Mouse (Mus musculus): ENCODE results near the gene Ninj2. TPM values are rescaled to one million over a fixed set of nuclear protein-coding genes. Genes with fewer than 3 reads are reported as not detected.

Gene Ninj2
- polyA plus RNA-seq, 1 experiment from 2014 or later = not detected

GRCm38 (mm10) chr6:120193174-120193573 is 100.0 kb downstream of the Ninj2 start:
- Histone ChIP-seq H3K27me3 (0 out of 2 replicates have a peak, but pooled peaks cover 3% of the 10 kb centered on the region), H3K36me3 (no peaks in the 10 kb centered on the region), H3K4me1 (peaks cover 11% of the 10 kb centered on the region), H3K9ac (no peak overlapping the region), H3K27ac (no peak overlapping the region), H3K4me2 (replicated peaks) (no peak overlapping the region), H3K9me3 (no peaks in the 10 kb centered on the region), H3K4me3 (no peak overlapping the region)
- ATAC-seq (ENCODE audit: insufficient number of reproducible peaks, insufficient read depth, low FRiP score, low TSS enrichment) = no peak
- 24% methylated on average over 5 of the region's 5 CpGs for WGBS

- 69% methylated on average over 1 of the region's 1 CpGs for WGBS
- no peak for ATAC-seq (ENCODE audit: insufficient number of reproducible peaks, insufficient read depth, low FRiP score, low TSS enrichment)
- H3K4me2 ChIP-seq (replicated peaks) = no peak overlapping the region
- H3K9me3 ChIP-seq = no peaks in the 10 kb centered on the region
- 0 out of 2 replicates have a peak, but pooled peaks cover 5% of the 10 kb centered on the region for H3K4me1 ChIP-seq
- H3K9ac ChIP-seq = no peak overlapping the region
- no peak overlapping the region for H3K27ac ChIP-seq
- H3K27me3 ChIP-seq = no peaks in the 10 kb centered on the region
- H3K36me3 ChIP-seq = no peaks in the 10 kb centered on the region
- H3K4me3 ChIP-seq = no peak overlapping the region
These were observed 100.6 kb downstream of the Ninj2 start for GRCm38 (mm10) chr6:120193793-120194192.

GRCm38 (mm10) chr6:120194305-120194704 is 101.2 kb downstream of the Ninj2 start:
- ATAC-seq (ENCODE audit: insufficient number of reproducible peaks, insufficient read depth, low FRiP score, low TSS enrichment) = no peak
- Histone ChIP-seq H3K9ac (no peak overlapping the region), H3K27ac (no peak overlapping the region), H3K27me3 (no peaks in the 10 kb centered on the region), H3K4me2 (replicated peaks) (no peak overlapping the region), H3K36me3 (no peaks in the 10 kb centered on the region), H3K9me3 (no peaks in the 10 kb centered on the region), H3K4me3 (no peak overlapping the region), H3K4me1 (0 out of 2 replicates have a peak, but pooled peaks cover 4% of the 10 kb centered on the region)
- WGBS = 28% methylated on average over 10 of the region's 10 CpGs

GRCm38 (mm10) chr6:120194963-120195362 is 101.8 kb downstream of the Ninj2 start:
- H3K4me2 ChIP-seq (replicated peaks) = no peak overlapping the region
- no peak overlapping the region for H3K27ac ChIP-seq
- H3K4me1 ChIP-seq = 0 out of 2 replicates have a peak, but pooled peaks cover 4% of the 10 kb centered on the region
- no peaks in the 10 kb centered on the region for H3K27me3 ChIP-seq
- H3K4me3 ChIP-seq = no peak overlapping the region
- H3K9me3 ChIP-seq = no peaks in the 10 kb centered on the region
- ATAC-seq (ENCODE audit: insufficient number of reproducible peaks, insufficient read depth, low FRiP score, low TSS enrichment) = no peak
- H3K9ac ChIP-seq = no peak overlapping the region
- no peaks in the 10 kb centered on the region for H3K36me3 ChIP-seq
- 16% methylated on average over 7 of the region's 7 CpGs for WGBS

- ATAC-seq (ENCODE audit: insufficient number of reproducible peaks, insufficient read depth, low FRiP score, low TSS enrichment) = no peak
- no peaks in the 10 kb centered on the region for H3K36me3 ChIP-seq
- H3K4me1 ChIP-seq = 0 out of 2 replicates have a peak, but pooled peaks cover 4% of the 10 kb centered on the region
- WGBS = 37% methylated on average over 2 of the region's 2 CpGs
- no peak overlapping the region for H3K9ac ChIP-seq
- H3K9me3 ChIP-seq = no peaks in the 10 kb centered on the region
- H3K27ac ChIP-seq = no peak overlapping the region
- H3K4me3 ChIP-seq = no peak overlapping the region
- no peaks in the 10 kb centered on the region for H3K27me3 ChIP-seq
- no peak overlapping the region for H3K4me2 ChIP-seq (replicated peaks)
These were observed 103.7 kb downstream of the Ninj2 start for GRCm38 (mm10) chr6:120196837-120197236.

GRCm38 (mm10) chr6:120197964-120198363 is 104.8 kb downstream of the Ninj2 start:
- Histone ChIP-seq H3K4me2 (replicated peaks) (no peak overlapping the region), H3K9me3 (no peaks in the 10 kb centered on the region), H3K9ac (no peak overlapping the region), H3K4me1 (peaks cover 4% of the 10 kb centered on the region; the same call in 1 of the 2 replicates), H3K36me3 (no peaks in the 10 kb centered on the region), H3K27me3 (no peaks in the 10 kb centered on the region), H3K27ac (no peak overlapping the region), H3K4me3 (no peak overlapping the region)
- 32% methylated on average over 9 of the region's 9 CpGs for WGBS
- ATAC-seq (ENCODE audit: insufficient number of reproducible peaks, insufficient read depth, low FRiP score, low TSS enrichment) = 0 out of 2 replicates have a peak, but pooled peaks have one; percentile 19

GRCm38 (mm10) chr6:120199638-120200394 is 106.7 kb downstream of the Ninj2 start:
- WGBS = 24% methylated on average over 10 of the region's 10 CpGs
- H3K4me3 ChIP-seq = no peak overlapping the region
- ATAC-seq (ENCODE audit: insufficient number of reproducible peaks, insufficient read depth, low FRiP score, low TSS enrichment) = no peak
- H3K27ac ChIP-seq = no peak overlapping the region
- no peaks in the 10 kb centered on the region for H3K36me3 ChIP-seq
- H3K9ac ChIP-seq = no peak overlapping the region
- H3K27me3 ChIP-seq = no peaks in the 10 kb centered on the region
- no peaks in the 10 kb centered on the region for H3K9me3 ChIP-seq
- H3K4me2 ChIP-seq (replicated peaks) = no peak overlapping the region
- H3K4me1 ChIP-seq = peaks cover 4% of the 10 kb centered on the region; the same call in 1 of the 2 replicates

- no peak for ATAC-seq (ENCODE audit: insufficient number of reproducible peaks, insufficient read depth, low FRiP score, low TSS enrichment)
- H3K36me3 ChIP-seq = no peaks in the 10 kb centered on the region
- no peak overlapping the region for H3K4me3 ChIP-seq
- H3K9ac ChIP-seq = no peak overlapping the region
- 38% methylated on average over 6 of the region's 6 CpGs for WGBS
- peaks cover 4% of the 10 kb centered on the region; the same call in 1 of the 2 replicates for H3K4me1 ChIP-seq
- no peaks in the 10 kb centered on the region for H3K9me3 ChIP-seq
- no peak overlapping the region for H3K27ac ChIP-seq
- H3K4me2 ChIP-seq (replicated peaks) = no peak overlapping the region
- H3K27me3 ChIP-seq = no peaks in the 10 kb centered on the region
These were observed 108.8 kb downstream of the Ninj2 start for GRCm38 (mm10) chr6:120201956-120202355.

- Histone ChIP-seq H3K9ac (no peak overlapping the region), H3K9me3 (no peaks in the 10 kb centered on the region), H3K4me1 (peaks cover 4% of the 10 kb centered on the region; the same call in 1 of the 2 replicates), H3K36me3 (no peaks in the 10 kb centered on the region), H3K4me3 (no peak overlapping the region), H3K27me3 (no peaks in the 10 kb centered on the region), H3K27ac (no peak overlapping the region), H3K4me2 (replicated peaks) (no peak overlapping the region)
- ATAC-seq (ENCODE audit: insufficient number of reproducible peaks, insufficient read depth, low FRiP score, low TSS enrichment) = no peak
- 65% methylated on average over 8 of the region's 8 CpGs for WGBS
These were observed 109.3 kb downstream of the Ninj2 start for GRCm38 (mm10) chr6:120202406-120202805.

GRCm38 (mm10) chr6:120206586-120206985 is 113.4 kb downstream of the Ninj2 start:
- Histone ChIP-seq H3K9ac (no peak overlapping the region), H3K4me3 (no peak overlapping the region), H3K4me2 (replicated peaks) (no peak overlapping the region), H3K27me3 (no peaks in the 10 kb centered on the region), H3K36me3 (no peaks in the 10 kb centered on the region), H3K4me1 (peaks cover 4% of the 10 kb centered on the region; the same call in 1 of the 2 replicates), H3K9me3 (no peaks in the 10 kb centered on the region), H3K27ac (no peak overlapping the region)
- 84% methylated on average over 5 of the region's 5 CpGs for WGBS
- ATAC-seq (ENCODE audit: insufficient number of reproducible peaks, insufficient read depth, low FRiP score, low TSS enrichment) = no peak

- 81% methylated on average over 6 of the region's 6 CpGs for WGBS
- Histone ChIP-seq H3K9me3 (no peaks in the 10 kb centered on the region), H3K36me3 (no peaks in the 10 kb centered on the region), H3K27ac (no peak overlapping the region), H3K4me2 (replicated peaks) (no peak overlapping the region), H3K9ac (no peak overlapping the region), H3K4me1 (no peaks in the 10 kb centered on the region), H3K27me3 (no peaks in the 10 kb centered on the region), H3K4me3 (no peak overlapping the region)
- ATAC-seq (ENCODE audit: insufficient number of reproducible peaks, insufficient read depth, low FRiP score, low TSS enrichment) = no peak
These were observed 118.4 kb downstream of the Ninj2 start for GRCm38 (mm10) chr6:120211536-120211935.

GRCm38 (mm10) chr6:120216702-120217101 is 123.6 kb downstream of the Ninj2 start:
- no peak for ATAC-seq (ENCODE audit: insufficient number of reproducible peaks, insufficient read depth, low FRiP score, low TSS enrichment)
- Histone ChIP-seq H3K27ac (no peak overlapping the region), H3K27me3 (no peaks in the 10 kb centered on the region), H3K36me3 (no peaks in the 10 kb centered on the region), H3K4me2 (replicated peaks) (no peak overlapping the region), H3K9me3 (no peaks in the 10 kb centered on the region), H3K4me3 (no peak overlapping the region), H3K9ac (no peak overlapping the region), H3K4me1 (no peaks in the 10 kb centered on the region)
- WGBS = 82% methylated on average over 1 of the region's 1 CpGs

Measured in embryonic facial prominence, embryonic 12.5 days (tissue).